Mouse (Mus musculus) liver, embryonic 14.5 days (tissue): ENCODE data around the gene Ercc6. TPM values are rescaled to one million over a fixed set of nuclear protein-coding genes. Genes with fewer than 3 reads are reported as not detected.

Experiments
- ATAC-seq: fragments of 200-750 bp; cut with Nextera tagmentation; 2 replicates; pipeline ENCODE4 v1.8.0; 2017; ENCODE audit warnings: moderate number of reproducible peaks, mild to moderate bottlenecking, moderate library complexity; ENCODE audit not compliant: insufficient read depth
- DNase-seq, 3 experiments: peaks; one replicate each; pipeline ENCODE4 v3.0.0-alpha.2; 2012 to 2013; ENCODE audit warnings: low read depth in 3 of 3, low spot score in 3 of 3
- H3K27ac ChIP-seq: fragments of 300-500 bp; sonication (generic); 2 replicates; pipeline ENCODE4 v1.5.1; 2014; ENCODE audit warnings: moderate library complexity, mild to moderate bottlenecking, control low read depth, inconsistent platforms
- H3K27me3 ChIP-seq: fragments of 300-500 bp; sonication (generic); 2 replicates; pipeline ENCODE4 v1.6.1; 2014; ENCODE audit warnings: mild to moderate bottlenecking, low read length, moderate library complexity; ENCODE audit not compliant: control insufficient read depth, insufficient read depth
- H3K36me3 ChIP-seq: fragments of 300-500 bp; sonication (generic); replicated peaks from 2 replicates; pipeline ENCODE4 v1.6.1; 2014; ENCODE audit warnings: low read depth; ENCODE audit not compliant: control insufficient read depth, insufficient read depth
- H3K4me1 ChIP-seq, 2 experiments: fragments of 200-500 bp in 1 of 2; fragments of 300-500 bp in 1 of 2; sonication (generic) in 1 of 2; replicated peaks; 2 replicates each; pipeline ENCODE4 v1.6.1; 2012 to 2014; ENCODE audit warnings: antibody characterized with exemption in 1 of 2, inconsistent platforms in 1 of 2, low read length in 1 of 2; ENCODE audit not compliant: control insufficient read depth in 2 of 2, insufficient read depth in 2 of 2
- H3K4me2 ChIP-seq: fragments of 300-500 bp; sonication (generic); 2 replicates; pipeline ENCODE4 v1.6.1; 2014; ENCODE audit warnings: low read depth, mild to moderate bottlenecking, control low read depth, moderate library complexity
- H3K4me3 ChIP-seq, 2 experiments: fragments of 200-500 bp in 1 of 2; fragments of 300-500 bp in 1 of 2; sonication (generic) in 1 of 2; 2 replicates each; pipeline ENCODE4 v1.5.1; 2012 to 2014; ENCODE audit warnings: low read depth in 2 of 2, low read length in 2 of 2, mild to moderate bottlenecking in 2 of 2, control low read depth in 1 of 2, inconsistent platforms in 1 of 2, moderate library complexity in 1 of 2; ENCODE audit not compliant: insufficient read depth in 1 of 2
- H3K9ac ChIP-seq: fragments of 300-500 bp; sonication (generic); replicated peaks from 2 replicates; pipeline ENCODE4 v1.6.1; 2014; ENCODE audit warnings: mild to moderate bottlenecking, control low read depth, moderate library complexity
- H3K9me3 ChIP-seq: fragments of 300-500 bp; sonication (generic); 2 replicates; pipeline ENCODE4 v1.6.1; 2016; ENCODE audit warnings: low read length, mixed read lengths; ENCODE audit not compliant: control insufficient read depth
- CTCF ChIP-seq: IDR thresholded peaks from 2 replicates; pipeline ENCODE4 v1.5.1; 2016; ENCODE audit warnings: antibody characterized with exemption, low read depth, control low read depth
- EP300 ChIP-seq: IDR thresholded peaks from 2 replicates; pipeline ENCODE4 v1.6.1; 2016; ENCODE audit warnings: antibody characterized with exemption, low read depth
- WGBS: fragments of 180-500 bp; shearing (Covaris S2); extraction: QIAGEN DNeasy Blood & Tissue Kit; methylation state at CpG from one replicate; pipeline ENCODE4 v1.1.7; 2014; ENCODE audit not compliant: insufficient replicate concordance; 5-methylcytosine and 5-hydroxymethylcytosine counted together
- polyA plus RNA-seq, 2 experiments: library from polyadenylated mRNA; depleted of rRNA in 1 of 2; stranded (reverse) in 1 of 2; unstranded in 1 of 2; fragments of >200 nt; fragmentation: Nextera tagmentation in 1 of 2; extraction: Ambion mirVana in 1 of 2; gene quantifications; 2 replicates each; pipeline versions ENCODE4 v1.2.1 to v1.2.3; 2012 to 2014

Gene Ercc6
- polyA plus RNA-seq, 2 experiments = 3.4 to 6.5 TPM

- Histone ChIP-seq H3K9ac (no peak overlapping the region), H3K27ac (no peak overlapping the region), H3K4me3 (no peak overlapping the region), H3K36me3 (peaks cover 14% of the 10 kb centered on the region), H3K4me1 (peaks cover 3 to 13% of the 10 kb centered on the region in 2 experiments; a peak in 3 of 4 replicates), H3K27me3 (no peaks in the 10 kb centered on the region), H3K4me2 (no peak overlapping the region), H3K9me3 (no peaks in the 10 kb centered on the region)
- ATAC-seq = no peak
- WGBS = 80% methylated on average over 2 of the region's 2 CpGs
- DNase-seq = no peak
- TF ChIP-seq EP300 = no peak
- TF ChIP-seq CTCF = no peak
Measured at GRCm38 (mm10) chr14:32518543-32518942, 5.2 kb downstream of the Ercc6 start.

- Histone ChIP-seq H3K9me3 (no peaks in the 10 kb centered on the region), H3K36me3 (peaks cover 14% of the 10 kb centered on the region), H3K4me1 (peaks cover 0 to 3% of the 10 kb centered on the region in 2 experiments; a peak in 2 of 4 replicates), H3K27me3 (no peaks in the 10 kb centered on the region), H3K4me2 (no peak overlapping the region), H3K27ac (no peak overlapping the region), H3K4me3 (no peak overlapping the region), H3K9ac (no peak overlapping the region)
- WGBS = 62% methylated on average over 7 of the region's 7 CpGs
- ATAC-seq = no peak
- DNase-seq = no peak
- TF ChIP-seq CTCF = no peak
- no peak for TF ChIP-seq EP300
Measured at GRCm38 (mm10) chr14:32520400-32520926, 7.1 kb downstream of the Ercc6 start.

- Histone ChIP-seq H3K9me3 (no peaks in the 10 kb centered on the region), H3K27ac (no peak overlapping the region), H3K4me1 (peaks cover 0 to 3% of the 10 kb centered on the region in 2 experiments; a peak in 2 of 4 replicates), H3K4me3 (no peak overlapping the region), H3K27me3 (no peaks in the 10 kb centered on the region), H3K36me3 (peaks cover 11% of the 10 kb centered on the region), H3K4me2 (no peak overlapping the region), H3K9ac (no peak overlapping the region)
- no peak for DNase-seq
- WGBS = 75% methylated on average over 2 of the region's 2 CpGs
- ATAC-seq = no peak
- no peak for TF ChIP-seq EP300
- TF ChIP-seq CTCF = no peak
Measured at GRCm38 (mm10) chr14:32522336-32522735, 9.0 kb downstream of the Ercc6 start.

- DNase-seq = no peak
- TF ChIP-seq CTCF (no peak), EP300 (no peak)
- Histone ChIP-seq H3K27ac (no peak overlapping the region), H3K9me3 (no peaks in the 10 kb centered on the region), H3K4me1 (peaks cover 0 to 3% of the 10 kb centered on the region in 2 experiments; a peak in 2 of 4 replicates), H3K4me2 (no peak overlapping the region), H3K27me3 (no peaks in the 10 kb centered on the region), H3K4me3 (no peak overlapping the region), H3K9ac (no peak overlapping the region), H3K36me3 (peaks cover 5% of the 10 kb centered on the region)
- 63% methylated on average over 1 of the region's 1 CpGs for whole genome bisulfite sequencing
- ATAC-seq = no peak
Measured at GRCm38 (mm10) chr14:32524071-32524470, 10.8 kb downstream of the Ercc6 start.

- Histone ChIP-seq H3K4me3 (no peak overlapping the region), H3K36me3 (peaks cover 2% of the 10 kb centered on the region), H3K4me2 (no peak overlapping the region), H3K4me1 (peaks cover 0 to 3% of the 10 kb centered on the region in 2 experiments; a peak in 2 of 4 replicates), H3K9ac (no peak overlapping the region), H3K9me3 (no peaks in the 10 kb centered on the region), H3K27ac (no peak overlapping the region), H3K27me3 (no peaks in the 10 kb centered on the region)
- DNase-seq (no peak), ATAC-seq (no peak)
- WGBS = 73% methylated on average over 14 of the region's 14 CpGs
- TF ChIP-seq CTCF (no peak), EP300 (no peak)
Measured at GRCm38 (mm10) chr14:32525996-32526705, 12.8 kb downstream of the Ercc6 start.
